Mouse (Mus musculus) right cerebral cortex, adult 18-20 months (tissue): Measurements from ENCODE around the gene Sncb.
"Not testable (repeated sequence)": the region's sequence is repeated elsewhere in the genome, so short reads cannot be mapped to it uniquely, and the experiment has no call there.

ENCODE experiments used
- DNase-seq: peaks from one replicate; pipeline ENCODE4 v3.0.0; 2022; ENCODE audit warnings: mixed read lengths

The Sncb gene

GRCm38 (mm10) chr13:54766192-54766768, at the start of gene Sncb:
Gene Sncb (minus strand): TSS chr13:54766595.
- peak; percentile 91 for DNase-seq

DNA sequence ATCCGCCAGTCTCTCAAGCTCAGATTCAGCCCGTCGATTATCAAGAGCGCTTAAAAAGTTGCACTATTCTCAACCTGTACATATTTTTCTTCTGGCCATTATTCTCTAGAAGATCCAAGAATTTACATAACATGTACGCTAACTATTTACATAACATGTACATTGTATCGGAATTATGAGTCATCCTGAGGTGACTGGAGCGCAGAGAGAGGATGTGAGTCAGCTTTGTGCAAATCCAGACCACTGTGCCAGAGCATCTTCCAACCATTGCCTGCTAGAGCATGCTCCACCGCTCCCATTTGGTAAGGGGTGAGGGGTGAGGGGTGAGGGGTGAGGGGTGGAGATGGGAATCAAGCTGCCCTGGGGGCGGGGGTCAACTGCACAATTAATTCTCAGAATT, 47.0 kb upstream of the Sncb start:
- no peak for DNase-seq

DNA sequence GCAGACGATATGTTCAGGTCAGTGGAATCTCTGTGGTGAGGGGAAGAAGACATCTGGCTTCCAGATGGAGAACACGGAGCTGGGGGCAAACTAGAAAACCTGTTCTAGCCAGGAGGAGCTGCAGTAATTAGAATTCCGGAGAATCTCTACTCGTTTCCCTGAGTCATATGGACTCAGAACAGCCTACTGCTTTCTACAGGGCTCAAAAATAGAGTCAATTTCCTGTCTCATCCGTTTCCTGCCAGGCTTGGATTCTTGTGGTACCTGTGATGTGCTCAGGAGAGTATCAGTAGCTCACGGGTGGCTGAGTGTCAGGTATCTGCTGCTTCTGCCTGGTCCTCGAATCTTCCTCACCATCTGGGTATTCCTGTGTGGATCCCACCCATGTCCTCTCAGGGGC, 45.1 kb upstream of the Sncb start:
- DNase-seq, result peak; percentile 57

DNA sequence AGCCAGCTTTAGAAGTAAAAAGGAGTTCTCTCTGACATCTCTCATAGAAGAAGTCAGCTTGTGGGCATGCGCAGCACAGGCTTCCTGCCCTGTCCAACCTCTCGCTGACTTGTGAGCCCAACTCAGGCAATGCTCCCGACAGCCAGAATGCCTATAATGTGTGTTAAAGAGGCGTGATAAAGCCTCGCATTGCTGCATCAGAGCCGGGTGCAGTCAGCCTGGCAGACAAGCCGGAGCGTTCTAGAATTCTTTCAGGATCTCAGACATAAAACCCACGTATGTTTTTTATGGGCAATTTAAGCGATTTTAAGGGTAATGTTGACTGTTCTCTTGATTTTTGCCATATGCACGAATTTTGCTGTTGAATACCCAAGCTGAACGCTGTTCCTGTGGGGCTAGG, 41.7 kb upstream of the Sncb start:
- DNase-seq, result no peak

- DNase-seq, result no peak
Measured at GRCm38 (mm10) chr13:54806434-54806976, 40.1 kb upstream of the Sncb start.

- DNase-seq, result peak; percentile 39
Measured at GRCm38 (mm10) chr13:54805134-54805838, 38.9 kb upstream of the Sncb start.

DNA sequence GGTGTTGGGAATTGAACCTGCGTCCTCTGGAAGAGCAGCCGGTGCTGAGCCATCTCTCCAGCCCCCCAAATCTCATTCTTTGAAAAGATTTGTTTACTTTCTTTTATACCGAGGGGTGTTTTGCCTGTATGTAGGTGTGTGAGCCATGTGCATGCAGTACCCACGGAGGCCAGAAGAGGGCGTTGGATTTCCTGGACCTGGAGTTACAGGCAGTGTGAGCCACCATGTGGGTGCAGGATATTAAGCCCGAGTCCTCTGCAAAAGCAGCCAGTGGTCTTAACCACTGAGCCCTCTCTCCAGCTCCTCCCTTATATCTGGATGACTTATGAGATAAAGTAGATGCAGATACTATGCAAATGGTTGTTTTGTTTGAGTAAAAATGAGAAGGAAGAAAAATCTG, 36.6 kb upstream of the Sncb start:
- DNase-seq, result no peak

DNA sequence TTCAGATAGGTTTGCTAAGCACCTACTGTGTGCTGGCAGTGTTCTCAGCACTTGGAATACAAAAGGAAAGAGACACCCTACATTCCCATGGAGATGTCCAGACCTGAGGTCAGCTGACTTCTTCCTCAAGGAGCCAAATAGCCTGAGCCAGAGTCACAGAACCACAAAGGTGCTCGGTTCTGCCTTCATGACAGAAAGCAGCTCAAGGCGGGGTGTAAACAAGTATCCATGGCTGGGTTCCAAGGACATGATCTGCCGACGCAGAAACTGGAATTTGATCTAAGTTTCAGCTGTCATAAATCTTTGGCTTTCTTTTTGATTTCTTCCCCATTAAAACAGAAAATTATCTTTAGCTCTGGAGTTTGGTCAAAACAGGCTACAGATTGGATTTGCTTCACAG, 33.8 kb upstream of the Sncb start:
- no peak for DNase-seq

GRCm38 (mm10) chr13:54799701-54800100, 33.3 kb upstream of the Sncb start:
- DNase-seq, result peak; percentile 83

DNA sequence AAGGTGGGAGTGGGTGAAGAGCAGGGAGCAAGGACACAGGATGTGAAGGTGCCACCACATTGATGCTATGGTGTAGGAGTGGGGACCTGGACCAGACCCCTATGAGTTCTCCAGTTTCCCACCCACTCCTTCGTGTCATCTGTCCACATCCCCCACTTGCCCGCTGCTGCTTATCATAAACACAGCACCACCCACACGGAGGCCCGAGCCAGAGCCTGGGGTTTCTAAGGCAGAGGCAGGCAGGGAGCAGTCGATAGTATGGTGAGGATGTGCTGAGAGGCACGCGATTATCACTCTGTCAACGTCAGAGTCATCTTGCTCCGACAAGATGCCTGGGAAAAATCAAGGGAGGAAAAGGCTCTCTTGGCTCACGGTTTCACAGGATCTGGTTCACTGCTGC, 32.3 kb upstream of the Sncb start:
- peak; percentile 89 for DNase-seq

GRCm38 (mm10) chr13:54797861-54798643, 31.7 kb upstream of the Sncb start:
- DNase-seq, result peak; percentile 80

- DNase-seq, result peak; percentile 54
Measured at GRCm38 (mm10) chr13:54797356-54797755, 31.0 kb upstream of the Sncb start.

DNA sequence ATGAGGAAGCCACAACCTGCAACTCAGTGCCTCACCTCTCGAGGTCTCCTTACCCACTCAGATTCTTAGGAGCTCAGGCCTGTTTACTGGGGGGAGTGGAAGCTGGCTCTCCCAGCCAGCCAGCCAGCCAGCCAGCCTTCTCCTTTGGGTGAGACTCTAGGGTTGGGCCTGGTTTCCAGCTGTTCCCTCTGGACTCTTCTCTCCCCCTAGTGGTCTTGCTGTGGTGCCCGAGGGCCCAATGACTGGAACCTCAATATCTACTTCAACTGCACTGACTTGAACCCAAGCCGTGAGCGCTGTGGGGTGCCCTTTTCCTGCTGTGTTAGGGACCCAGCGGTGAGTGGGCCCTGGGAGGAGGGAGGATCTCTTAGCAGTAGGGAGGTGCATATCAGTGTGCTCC, 28.4 kb upstream of the Sncb start:
- no peak for DNase-seq

DNA sequence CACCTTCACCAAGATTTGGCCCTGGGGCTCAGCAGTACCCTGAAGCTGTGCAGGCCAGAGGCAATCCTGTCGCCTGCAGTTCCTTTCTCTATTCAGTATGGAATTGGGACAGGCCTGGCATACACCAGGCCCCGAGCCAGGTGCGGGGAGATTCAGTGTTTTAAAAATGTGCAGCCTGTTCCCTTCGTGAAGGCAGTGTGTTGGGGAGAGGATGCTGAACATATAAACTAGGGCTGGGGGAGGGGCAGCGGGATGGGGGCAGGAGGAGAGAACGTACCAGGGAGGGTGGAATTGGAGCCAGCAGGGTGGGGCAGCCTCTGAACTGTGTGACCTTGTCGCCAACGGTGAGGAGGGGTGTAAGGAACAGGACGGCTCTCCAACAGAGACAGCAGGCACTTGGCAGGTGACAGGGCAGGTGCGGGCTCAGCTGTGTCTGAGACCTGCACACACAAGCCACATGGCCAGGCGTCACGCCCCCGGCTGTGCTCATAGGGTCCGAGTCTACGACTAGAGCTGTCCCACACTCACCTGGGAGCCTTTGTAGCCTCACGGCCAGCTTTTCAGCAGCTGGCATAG, 27.7 kb upstream of the Sncb start:
- DNase-seq, result peak; percentile 78

GRCm38 (mm10) chr13:54792259-54793230, 26.1 kb upstream of the Sncb start:
- DNase-seq, result no peak

DNA sequence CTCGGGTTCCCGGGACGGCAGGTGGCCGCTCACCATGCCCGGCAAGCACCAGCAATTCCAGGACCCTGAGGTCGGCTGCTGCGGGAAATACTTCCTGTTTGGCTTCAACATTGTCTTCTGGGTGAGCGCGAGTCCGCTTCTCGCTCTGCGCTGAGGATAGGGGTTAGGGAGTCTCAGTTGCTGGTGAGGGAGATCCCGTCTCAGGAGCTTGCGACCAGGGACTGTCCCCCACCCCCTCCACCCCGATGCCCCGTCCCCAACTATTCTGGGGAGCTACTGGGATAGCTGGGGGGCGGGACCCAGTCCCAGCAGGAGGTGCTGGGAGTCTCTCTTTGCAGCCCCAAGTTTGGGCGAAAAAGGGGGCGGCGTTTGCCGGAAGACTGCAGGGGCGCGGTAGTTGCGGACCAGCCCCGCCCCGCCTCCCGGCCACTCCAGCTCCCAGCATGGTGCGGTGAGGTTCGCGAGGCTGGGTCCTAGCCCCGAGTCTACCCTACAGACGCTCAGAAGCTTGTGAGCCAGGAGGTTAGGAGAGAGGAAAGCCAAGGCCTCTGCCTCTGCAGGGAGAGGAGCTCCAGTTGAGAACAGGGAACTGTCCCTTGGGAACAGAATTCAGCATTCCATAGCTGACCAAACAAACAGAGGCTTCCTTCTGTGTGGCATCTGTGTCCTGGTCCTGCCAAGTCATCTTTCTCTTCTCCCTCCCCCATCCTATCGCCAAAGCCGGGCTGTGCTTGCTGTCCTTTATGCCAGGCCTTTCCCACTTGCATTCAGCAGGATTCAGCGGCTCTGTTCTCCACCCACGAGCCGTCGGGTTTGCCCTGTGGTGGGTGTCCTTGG, 23.4 kb upstream of the Sncb start:
- peak; percentile 70 for DNase-seq

DNA sequence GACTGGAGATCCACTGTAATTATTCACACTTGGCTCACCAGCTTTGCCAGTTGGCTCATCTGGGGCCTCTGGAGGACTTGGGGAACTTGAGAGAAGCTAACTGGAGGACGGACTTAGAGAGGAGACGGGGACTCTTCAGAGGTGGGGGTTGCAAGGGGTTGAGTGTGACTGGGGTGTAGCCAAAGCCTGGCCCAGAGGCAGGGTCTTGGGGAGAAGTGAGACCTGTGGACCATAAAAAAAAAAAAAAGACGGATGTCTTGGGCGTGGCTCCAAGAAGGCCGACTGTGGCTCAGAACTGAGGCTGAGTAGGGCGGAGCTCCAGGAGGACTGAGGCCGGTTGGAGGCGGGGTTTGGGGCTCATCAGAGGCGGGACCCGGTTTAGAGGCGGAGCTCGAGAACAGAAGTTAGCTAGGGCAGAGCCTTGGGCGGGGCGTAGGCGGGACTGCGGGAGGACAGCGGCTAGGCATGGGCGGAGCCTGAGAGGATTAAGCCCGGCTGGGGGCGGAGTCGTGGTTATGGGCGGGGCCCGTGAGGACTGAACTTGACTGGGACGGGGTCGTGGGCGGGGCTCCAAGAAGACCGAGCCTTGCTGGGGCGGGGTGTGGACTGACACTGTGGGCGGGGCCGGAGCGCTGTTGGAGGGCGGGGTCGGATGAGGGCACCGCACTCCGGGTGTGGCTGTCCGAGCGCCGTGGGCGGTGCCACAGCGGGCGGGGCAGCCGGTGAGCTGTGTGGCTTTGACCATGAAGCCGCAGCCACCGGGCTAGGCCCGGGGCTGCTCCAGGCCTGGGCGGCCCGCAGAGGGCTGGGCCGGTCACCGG, 22.6 kb upstream of the Sncb start, which contains the start of gene Tspan17:
Gene Tspan17 (plus strand): TSS at position 638 of the 821 bp plus-strand sequence.
- peak; percentile 98 for DNase-seq

- DNase-seq, result not testable (repeated sequence)
Measured at GRCm38 (mm10) chr13:54787591-54787990, 21.2 kb upstream of the Sncb start.

DNA sequence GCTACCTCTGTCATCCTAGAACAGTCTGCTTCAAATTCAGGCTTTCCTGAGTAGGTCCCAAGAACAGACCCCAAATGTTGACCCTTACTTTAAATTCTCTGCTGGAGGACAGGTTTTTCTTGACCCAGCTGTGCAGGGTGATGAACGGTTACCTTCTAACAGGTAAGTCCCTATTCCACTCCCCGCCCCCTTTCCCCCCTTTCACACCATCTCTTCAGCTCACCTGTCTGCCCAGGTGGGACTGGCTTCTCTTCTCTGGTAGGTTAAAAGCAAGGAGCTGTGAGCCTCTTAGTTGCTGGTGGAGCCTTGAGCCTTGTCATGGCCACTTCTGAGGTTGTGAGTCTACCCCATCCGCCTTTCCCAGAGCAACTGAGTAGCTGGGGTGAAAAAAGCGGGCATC, 17.3 kb upstream of the Sncb start, which contains the start of gene Eif4e1b:
Gene Eif4e1b (plus strand): TSS at position 301 of the 400 bp plus-strand sequence.
- DNase-seq, result no peak

GRCm38 (mm10) chr13:54783235-54783634, 16.8 kb upstream of the Sncb start:
- DNase-seq, result no peak
